Mouse (Mus musculus): ENCODE data around the gene Inip. TPM values are rescaled to one million over a fixed set of nuclear protein-coding genes. Genes with fewer than 3 reads are reported as not detected.

Inip gene
- polyA plus RNA-seq (2014; fragmentation: Illumina TruSeq; extraction: RNeasy Lipid Tissue Mini Kit (QIAGEN cat#74804); ENCODE audit: low read depth, low replicate concordance) = 7.5 TPM

DNA sequence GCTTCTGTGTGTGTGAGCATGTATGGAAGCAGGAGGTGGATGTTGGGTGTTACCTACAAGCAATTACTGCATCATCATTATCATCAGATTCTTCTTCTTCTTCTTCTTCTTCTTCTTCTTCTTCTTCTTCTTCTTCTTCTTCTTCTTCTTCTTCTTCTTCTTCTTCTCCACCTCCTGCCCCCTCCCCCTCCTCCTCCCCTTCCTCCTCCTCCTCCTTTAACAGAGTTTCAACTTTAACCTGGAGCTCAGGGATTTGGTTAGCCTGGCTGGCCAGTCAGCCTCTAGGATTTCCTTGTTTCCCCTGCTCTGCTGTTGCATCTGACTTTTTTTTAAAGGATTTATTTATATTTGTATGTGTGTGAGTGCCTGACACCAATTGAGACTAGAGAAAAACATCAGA lies at the start of gene Inip:
Gene Inip (minus strand): TSS at position 101 of the 400 bp plus-strand sequence.

DNA sequence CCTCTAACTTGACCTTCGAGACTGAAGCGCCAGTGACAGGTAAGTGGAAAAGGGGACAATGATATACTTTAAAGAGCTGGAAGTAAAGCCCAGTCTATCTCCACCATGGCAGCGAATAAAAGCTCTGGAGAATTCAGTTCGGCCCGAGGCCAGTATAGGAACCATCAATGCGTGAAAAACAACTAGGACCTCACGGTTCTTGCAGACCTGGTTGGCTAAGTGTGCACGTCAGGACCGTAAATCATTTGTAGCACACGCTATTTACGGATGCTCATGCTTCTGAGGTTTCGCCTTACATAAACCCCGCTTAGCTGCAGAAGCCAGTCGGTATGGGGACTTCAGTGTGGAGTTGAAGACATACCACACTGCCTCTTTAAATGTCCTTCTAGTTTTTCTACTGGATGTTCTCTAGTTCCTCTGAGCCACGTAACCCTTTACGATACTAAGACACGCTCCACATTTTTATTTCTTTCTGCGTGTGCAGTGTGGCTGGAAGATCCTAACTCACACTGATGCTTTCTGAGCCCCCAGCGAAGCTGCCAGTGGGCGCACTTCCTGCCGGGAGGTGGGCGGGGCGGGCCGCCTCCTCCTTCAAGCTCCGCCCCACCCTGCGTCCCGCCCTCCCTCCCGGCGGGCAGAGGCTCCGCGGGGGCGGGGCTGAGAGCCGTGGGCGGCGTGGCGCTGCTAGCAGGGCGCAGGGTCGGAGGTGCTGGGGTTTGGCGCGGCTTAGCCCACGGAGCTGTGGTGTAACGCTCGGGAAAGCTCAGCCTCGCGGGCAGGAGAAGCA lies 4.0 kb upstream of the Inip start, which contains the start of gene Snx30:
Gene Snx30 (plus strand): TSS at position 660 of the 787 bp plus-strand sequence.

Other genes starting within 250 kb of the Inip start
- 175 TPM for gene Hsdl2, start 220.0 kb downstream of the Inip start, polyA plus RNA-seq (2014; fragmentation: Illumina TruSeq; extraction: RNeasy Lipid Tissue Mini Kit (QIAGEN cat#74804); ENCODE audit: low read depth, low replicate concordance)
- 0.98 TPM for gene E130308A19Rik, start 175.4 kb downstream of the Inip start, polyA plus RNA-seq (2014; fragmentation: Illumina TruSeq; extraction: RNeasy Lipid Tissue Mini Kit (QIAGEN cat#74804); ENCODE audit: low read depth, low replicate concordance)
- 3.3 TPM for gene Snx30, start 4.3 kb upstream of the Inip start, polyA plus RNA-seq (2014; fragmentation: Illumina TruSeq; extraction: RNeasy Lipid Tissue Mini Kit (QIAGEN cat#74804); ENCODE audit: low read depth, low replicate concordance)
- not detected for gene Slc46a2, start 113.5 kb upstream of the Inip start, polyA plus RNA-seq (2014; fragmentation: Illumina TruSeq; extraction: RNeasy Lipid Tissue Mini Kit (QIAGEN cat#74804); ENCODE audit: low read depth, low replicate concordance)
- gene Mup4, start 159.1 kb upstream of the Inip start, polyA plus RNA-seq (2014; fragmentation: Illumina TruSeq; extraction: RNeasy Lipid Tissue Mini Kit (QIAGEN cat#74804); ENCODE audit: low read depth, low replicate concordance) = not detected
- 0.66 TPM for gene Mup6, start 162.7 kb upstream of the Inip start, polyA plus RNA-seq (2014; fragmentation: Illumina TruSeq; extraction: RNeasy Lipid Tissue Mini Kit (QIAGEN cat#74804); ENCODE audit: low read depth, low replicate concordance)